Mouse (Mus musculus) heart, embryonic 10.5 days (tissue): ENCODE measurements at regions not wholly inside any gene's neighbourhood (a gene's known extent, or its start where the extent isn't known, plus 50 kb on each side); places are given as distances from the start of the nearest gene placed in this dataset.

Experiments
- DNase-seq: peaks from one replicate; pipeline ENCODE4 v3.0.0-alpha.2; 2017; ENCODE audit warnings: low spot score
- H3K27ac ChIP-seq: fragments of 300-500 bp; sonication (generic); 2 replicates; pipeline ENCODE4 v1.5.1; 2016; ENCODE audit warnings: mild to moderate bottlenecking
- H3K27me3 ChIP-seq: fragments of 300-500 bp; sonication (generic); 2 replicates; pipeline ENCODE4 v1.6.1; 2016; ENCODE audit warnings: mild to moderate bottlenecking; ENCODE audit not compliant: poor library complexity, insufficient read depth, severe bottlenecking
- H3K36me3 ChIP-seq: fragments of 300-500 bp; sonication (generic); 2 replicates; pipeline ENCODE4 v1.6.1; 2016; ENCODE audit warnings: mild to moderate bottlenecking, moderate library complexity
- H3K4me1 ChIP-seq: fragments of 300-500 bp; sonication (generic); 2 replicates; pipeline ENCODE4 v1.6.1; 2016; ENCODE audit warnings: mild to moderate bottlenecking
- H3K4me3 ChIP-seq: fragments of 300-500 bp; sonication (generic); 2 replicates; pipeline ENCODE4 v1.5.1; 2016; ENCODE audit warnings: mild to moderate bottlenecking, moderate library complexity
- H3K9me3 ChIP-seq: fragments of 300-500 bp; sonication (generic); 2 replicates; pipeline ENCODE4 v1.6.1; 2016; ENCODE audit warnings: mild to moderate bottlenecking, moderate library complexity
- WGBS: fragments of 180-500 bp; shearing (Covaris S2); methylation state at CpG from one replicate; pipeline ENCODE4 v1.1.7; 2016; 5-methylcytosine and 5-hydroxymethylcytosine counted together

DNA sequence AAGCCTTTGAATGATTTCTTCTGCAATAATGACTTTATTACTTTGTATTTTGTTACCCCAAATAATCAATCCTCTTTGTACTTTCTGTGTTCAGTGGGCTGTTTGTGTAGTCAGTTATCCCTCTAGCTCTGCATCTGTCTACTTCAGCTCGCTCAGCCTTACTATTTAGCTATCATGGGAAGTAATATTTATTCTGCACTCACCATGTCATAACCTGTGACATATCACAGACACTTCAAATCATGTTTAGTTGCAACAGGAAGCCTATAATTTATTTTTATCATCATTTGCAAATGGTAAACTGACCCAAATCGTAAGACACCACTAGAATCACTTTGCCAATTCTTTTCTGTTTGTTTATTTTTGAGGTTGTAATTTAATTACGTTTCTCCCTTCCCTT is 147.6 kb upstream of the Fam241a start:
- no peak for DNase-seq

DNA sequence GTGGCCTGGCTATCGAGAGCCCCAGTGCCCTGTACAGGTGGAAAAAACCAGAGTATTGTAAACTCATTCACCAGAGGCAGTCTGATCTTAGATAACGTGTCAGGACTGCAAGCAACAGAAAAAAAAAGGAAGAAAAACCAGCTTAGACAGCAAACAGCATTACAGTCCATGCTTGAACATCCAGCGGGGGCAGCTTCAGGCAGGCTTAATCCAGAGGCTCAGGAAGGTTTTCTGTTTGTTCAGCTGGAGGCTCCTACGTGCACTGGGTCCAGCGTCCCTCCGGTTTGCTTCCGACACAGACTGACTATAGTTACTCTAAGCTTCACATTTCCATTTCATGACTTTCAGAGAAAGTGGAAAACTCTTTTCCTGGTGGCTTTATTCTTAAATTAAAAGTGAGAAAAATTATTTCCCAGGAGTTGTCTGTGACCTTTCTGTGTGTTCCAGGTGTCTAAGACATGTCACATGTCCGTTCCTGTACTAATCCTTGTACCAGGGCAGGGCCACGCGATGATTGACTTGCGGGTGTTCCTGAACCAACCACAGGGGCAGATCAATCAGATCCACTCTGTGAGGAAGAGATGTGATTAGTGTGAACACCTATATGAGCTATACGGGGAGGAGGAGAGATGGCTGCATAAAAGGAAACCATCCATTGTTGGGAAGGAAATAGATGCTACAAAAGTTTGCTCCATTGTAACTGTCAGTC is 144.4 kb upstream of the Fam241a start:
- H3K27me3 ChIP-seq: no peaks in the 10 kb centered on the region
- DNase-seq: no peak
- no peaks in the 10 kb centered on the region for H3K36me3 ChIP-seq
- no peaks in the 10 kb centered on the region for H3K4me1 ChIP-seq
- H3K9me3 ChIP-seq: no peaks in the 10 kb centered on the region
- 57% methylated on average over 12 of the region's 12 CpGs for WGBS
- peak overlapping the region; percentile 45; the same call in 1 of the 2 replicates for H3K27ac ChIP-seq
- no peak overlapping the region for H3K4me3 ChIP-seq

More for the DNA sequence above, 147.6 kb upstream of the Fam241a start:
- peaks cover 3% of the 10 kb centered on the region; the same call in 1 of the 2 replicates for H3K4me1 ChIP-seq
- 80% methylated on average over 3 of the region's 3 CpGs for WGBS
- no peak overlapping the region for H3K27ac ChIP-seq
- H3K9me3 ChIP-seq: no peaks in the 10 kb centered on the region
- no peak overlapping the region for H3K4me3 ChIP-seq
- H3K36me3 ChIP-seq: no peaks in the 10 kb centered on the region
- H3K27me3 ChIP-seq: no peaks in the 10 kb centered on the region

DNA sequence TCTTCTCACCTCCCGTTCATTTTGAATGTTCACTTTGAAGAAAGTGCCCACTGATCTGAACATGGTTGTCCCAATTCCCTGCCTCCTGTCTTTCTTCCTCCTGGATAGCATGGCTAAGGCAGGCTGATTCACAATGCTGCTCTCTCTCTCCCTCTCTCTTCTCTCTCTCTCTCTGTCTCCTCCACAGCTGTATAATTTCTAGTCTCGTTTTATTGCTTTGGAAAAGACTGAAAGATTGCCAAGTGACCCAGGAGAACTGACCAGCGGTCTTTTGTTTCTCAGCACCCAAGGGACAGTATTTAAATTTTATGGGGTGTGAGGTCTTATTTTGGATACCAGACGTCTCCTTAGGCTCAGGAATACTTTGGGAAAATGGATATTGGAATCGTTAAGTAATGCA is 143.1 kb upstream of the Fam241a start:
- no peak overlapping the region for H3K27ac ChIP-seq
- 68% methylated on average over 5 of the region's 5 CpGs for whole genome bisulfite sequencing
- no peak for DNase-seq
- H3K27me3 ChIP-seq: no peaks in the 10 kb centered on the region
- no peaks in the 10 kb centered on the region for H3K4me1 ChIP-seq
- H3K9me3 ChIP-seq: no peaks in the 10 kb centered on the region
- no peak overlapping the region for H3K4me3 ChIP-seq
- no peaks in the 10 kb centered on the region for H3K36me3 ChIP-seq

DNA sequence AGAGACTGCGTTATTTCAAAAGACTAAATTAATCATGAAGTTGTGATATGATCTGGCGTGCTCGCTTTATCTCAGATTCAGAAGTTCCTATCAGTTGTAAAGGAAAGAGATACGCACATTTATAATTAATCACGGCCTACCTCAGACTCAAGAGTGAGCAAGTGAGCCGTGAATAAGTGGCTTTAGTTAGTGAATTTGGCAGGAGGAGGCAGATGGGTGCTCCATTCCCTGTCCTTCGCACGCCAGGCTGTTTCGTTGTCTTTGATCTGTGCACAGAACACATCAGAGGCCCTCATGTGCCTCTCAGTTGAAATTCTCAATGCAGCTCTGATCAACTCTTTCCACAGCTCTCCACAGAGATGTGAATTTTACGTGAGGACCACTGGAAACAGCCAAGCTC is 140.4 kb upstream of the Fam241a start:
- 80% methylated on average over 10 of the region's 10 CpGs for WGBS
- DNase-seq: no peak
- H3K27me3 ChIP-seq: no peaks in the 10 kb centered on the region
- no peaks in the 10 kb centered on the region for H3K36me3 ChIP-seq
- H3K9me3 ChIP-seq: no peaks in the 10 kb centered on the region
- H3K4me1 ChIP-seq: no peaks in the 10 kb centered on the region
- H3K27ac ChIP-seq: no peak overlapping the region
- no peak overlapping the region for H3K4me3 ChIP-seq

DNA sequence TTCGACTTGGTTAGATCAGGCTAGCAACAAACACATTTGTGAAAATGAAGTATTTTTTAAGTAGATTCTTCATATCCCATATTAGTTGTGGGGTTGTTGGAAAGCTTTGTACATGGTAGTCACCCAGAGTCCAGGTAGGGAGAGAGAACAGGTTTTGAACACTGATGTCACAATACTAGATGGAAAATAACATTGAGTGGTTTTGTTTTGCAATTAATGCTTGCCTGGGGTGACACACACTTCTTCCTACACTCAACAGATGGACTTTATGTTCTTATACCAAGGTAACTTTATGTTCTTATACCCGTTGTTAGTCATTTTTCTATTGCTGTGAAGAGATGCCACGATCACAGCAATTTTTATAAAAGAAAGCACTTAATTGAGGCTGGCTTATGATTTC is 134.2 kb upstream of the Fam241a start:
- Histone ChIP-seq H3K4me1 (peaks cover 10% of the 10 kb centered on the region; the same call in 1 of the 2 replicates), H3K9me3 (no peaks in the 10 kb centered on the region), H3K27ac (no peak overlapping the region), H3K27me3 (no peaks in the 10 kb centered on the region), H3K36me3 (no peaks in the 10 kb centered on the region), H3K4me3 (no peak overlapping the region)
- 84% methylated on average over 3 of the region's 3 CpGs for WGBS
- DNase-seq: no peak

DNA sequence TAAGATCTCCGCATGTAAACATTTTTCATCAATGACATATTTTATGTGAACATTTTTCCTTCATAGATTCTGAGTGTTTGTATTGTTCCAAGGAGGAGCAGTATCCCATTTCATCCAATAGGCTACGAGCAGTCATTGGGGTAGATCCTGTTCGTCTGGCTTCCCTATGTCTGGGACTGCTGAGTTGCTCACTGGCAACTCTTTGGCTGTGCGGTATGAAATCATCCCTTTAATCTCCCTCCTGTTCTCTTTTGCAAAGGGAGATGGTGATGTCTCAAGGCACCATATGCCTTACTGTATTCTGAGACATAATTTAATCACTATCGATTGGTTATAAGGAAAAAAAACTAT is 133.4 kb upstream of the Fam241a start:
- Histone ChIP-seq H3K9me3 (no peaks in the 10 kb centered on the region), H3K4me1 (peaks cover 10% of the 10 kb centered on the region; the same call in 1 of the 2 replicates), H3K27me3 (no peaks in the 10 kb centered on the region), H3K27ac (no peak overlapping the region), H3K36me3 (no peaks in the 10 kb centered on the region), H3K4me3 (no peak overlapping the region)
- no peak for DNase-seq
- WGBS: 83% methylated on average over 5 of the region's 5 CpGs

DNA sequence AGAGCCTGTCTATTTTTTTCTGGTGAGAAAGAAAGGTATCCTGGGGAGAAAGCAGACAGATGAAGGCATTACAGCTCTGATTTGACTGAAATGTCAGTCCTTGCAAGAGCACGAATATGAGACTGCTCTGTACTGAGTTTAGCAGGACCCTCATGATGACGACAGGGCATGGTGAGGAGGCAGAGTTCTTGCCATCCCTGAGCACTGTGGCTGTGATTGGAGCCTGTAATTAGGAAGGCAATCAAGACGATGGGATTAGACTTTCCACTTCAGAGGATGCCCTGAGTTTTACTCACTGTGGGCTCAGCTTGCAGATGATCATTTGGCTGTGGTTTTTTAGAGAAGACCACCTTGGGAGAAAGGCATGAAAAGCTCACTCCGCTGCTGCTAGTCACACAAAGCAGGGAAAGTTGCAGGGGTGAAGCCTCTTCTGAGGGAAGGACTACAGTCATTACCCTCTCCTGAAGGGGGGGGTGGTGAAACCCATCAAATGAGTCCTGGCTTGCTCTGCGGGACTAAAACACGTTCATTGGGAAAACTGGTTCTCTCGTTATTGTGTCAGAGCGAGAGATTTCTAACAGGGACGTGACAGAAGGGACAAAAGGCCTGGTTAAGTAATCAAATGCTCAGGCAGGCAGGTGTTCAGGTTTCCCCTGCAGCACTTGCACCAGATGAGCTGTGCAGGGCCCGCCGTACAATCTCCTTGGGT is 132.9 kb upstream of the Fam241a start:
- 62% methylated on average over 11 of the region's 11 CpGs for WGBS
- Histone ChIP-seq H3K4me1 (peaks cover 10% of the 10 kb centered on the region; the same call in 1 of the 2 replicates), H3K27me3 (no peaks in the 10 kb centered on the region), H3K36me3 (no peaks in the 10 kb centered on the region), H3K4me3 (no peak overlapping the region), H3K27ac (0 out of 2 replicates have a peak overlapping the region, but pooled peaks have one; percentile 13), H3K9me3 (no peaks in the 10 kb centered on the region)
- no peak for DNase-seq

DNA sequence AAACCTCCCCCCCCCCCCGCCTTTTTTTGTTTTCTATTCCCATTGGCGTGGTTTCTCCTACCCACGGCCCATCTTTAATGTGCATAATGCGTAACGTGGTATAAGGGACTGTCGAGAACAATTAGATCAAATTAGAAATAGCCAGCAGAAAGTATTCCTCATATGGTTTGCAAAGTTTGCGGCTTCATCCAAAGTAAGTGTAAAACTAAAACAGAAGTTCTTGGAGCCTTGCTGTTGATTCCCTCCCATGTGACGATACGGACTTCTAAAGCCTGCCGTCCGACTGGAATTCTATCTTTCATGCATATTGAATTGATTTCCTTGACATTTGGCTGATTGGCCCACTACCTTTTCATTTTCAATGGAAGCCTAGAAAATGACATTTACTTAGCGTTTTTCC is 128.7 kb upstream of the Fam241a start:
- no peak overlapping the region for H3K4me3 ChIP-seq

DNA sequence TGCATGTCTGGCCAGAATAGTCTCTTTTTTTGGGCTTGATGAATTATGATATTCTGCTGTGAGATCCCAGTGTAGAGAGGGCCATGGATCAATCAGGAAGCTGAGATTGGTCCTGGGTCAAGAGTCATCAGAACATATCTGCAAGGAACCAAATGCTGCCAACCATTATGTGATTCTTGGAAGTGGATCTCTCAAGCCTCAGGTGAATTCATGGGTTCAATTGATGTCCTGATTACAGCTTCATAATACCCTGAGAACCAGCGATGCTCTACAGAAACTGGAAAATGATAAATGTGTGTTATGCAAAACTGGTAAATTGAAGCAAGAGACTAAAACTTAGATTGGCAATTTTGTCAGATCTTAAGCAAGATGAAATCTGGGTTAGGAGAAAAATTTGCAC is 118.8 kb upstream of the Fam241a start:
- 83% methylated on average over 1 of the region's 1 CpGs for WGBS
- Histone ChIP-seq H3K36me3 (no peaks in the 10 kb centered on the region), H3K27ac (no peak overlapping the region)

More for the DNA sequence above, 128.7 kb upstream of the Fam241a start:
- H3K27ac ChIP-seq: 0 out of 2 replicates have a peak overlapping the region, but pooled peaks have one; percentile 29
- H3K9me3 ChIP-seq: no peaks in the 10 kb centered on the region
- H3K4me1 ChIP-seq: peaks cover 10% of the 10 kb centered on the region; the same call in 1 of the 2 replicates
- 89% methylated on average over 12 of the region's 12 CpGs for WGBS
- H3K36me3 ChIP-seq: no peaks in the 10 kb centered on the region
- DNase-seq: no peak
- no peaks in the 10 kb centered on the region for H3K27me3 ChIP-seq

DNA sequence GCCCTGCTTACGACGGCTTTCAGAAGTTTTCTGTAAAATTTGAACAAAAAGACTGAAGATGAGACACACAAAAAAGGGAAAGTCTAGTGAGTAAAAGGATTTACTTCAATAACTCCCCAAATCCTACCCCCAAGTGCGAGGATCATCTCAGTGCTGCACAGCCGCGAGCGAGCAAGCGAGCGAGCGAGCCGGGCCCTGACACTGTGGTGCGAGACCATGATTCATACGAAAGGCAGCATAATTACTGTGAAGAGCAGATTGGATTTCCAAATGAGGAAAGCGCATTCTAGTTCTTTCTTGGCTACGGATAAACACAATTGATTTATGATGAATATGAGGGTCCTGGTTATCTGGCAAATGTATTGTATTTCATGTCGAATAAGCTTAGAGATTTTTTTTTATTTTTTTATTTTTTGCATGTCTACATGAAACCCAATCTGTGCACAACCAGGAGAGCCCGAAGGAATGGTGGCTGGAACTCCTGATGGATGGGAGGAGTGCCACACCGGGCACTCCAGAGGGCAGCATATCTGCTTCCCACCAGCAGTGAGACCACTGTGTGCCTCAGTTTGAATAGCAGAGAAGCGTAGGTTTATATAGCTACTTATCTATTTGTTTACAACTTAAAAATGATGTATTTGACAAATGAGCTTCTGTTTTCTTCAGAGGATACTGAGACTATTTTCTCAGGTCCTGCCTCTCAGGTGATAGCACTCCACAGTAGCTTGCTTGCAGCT is 106.9 kb upstream of the Fam241a start:
- H3K27me3 ChIP-seq: no peaks in the 10 kb centered on the region

More for the DNA sequence above, 118.8 kb upstream of the Fam241a start:
- no peaks in the 10 kb centered on the region for H3K4me1 ChIP-seq
- no peaks in the 10 kb centered on the region for H3K27me3 ChIP-seq
- H3K9me3 ChIP-seq: no peaks in the 10 kb centered on the region
- no peak for DNase-seq
- no peak overlapping the region for H3K4me3 ChIP-seq

DNA sequence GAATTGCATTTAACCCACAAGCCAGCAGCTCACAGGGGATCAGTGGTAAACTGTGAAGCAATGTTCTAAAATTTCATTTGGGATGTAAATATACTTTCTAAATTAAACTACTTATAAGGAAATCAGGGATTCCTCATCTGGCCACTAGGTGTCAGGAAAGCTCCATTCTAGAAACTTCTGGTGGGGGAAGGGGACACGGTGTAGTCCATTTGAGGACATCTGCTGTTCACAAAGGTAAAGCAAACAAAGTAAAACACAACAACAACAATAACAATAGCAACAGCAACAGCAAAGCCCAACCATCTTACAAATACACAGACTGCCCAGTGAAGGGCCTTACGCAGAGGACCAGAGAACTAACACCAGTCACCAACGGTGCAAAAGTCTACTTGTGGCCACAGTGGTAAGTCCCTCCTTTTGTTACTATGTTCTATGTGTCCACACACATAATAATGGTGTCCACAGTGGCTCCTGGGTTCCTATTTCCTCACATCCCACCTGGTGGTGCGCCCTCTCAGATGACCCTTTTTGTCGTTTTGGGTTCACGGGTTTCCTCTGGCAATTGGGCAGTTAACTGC is 105.9 kb upstream of the Fam241a start:
- Histone ChIP-seq H3K27me3 (no peaks in the 10 kb centered on the region), H3K27ac (no peak overlapping the region), H3K4me1 (peaks cover 4% of the 10 kb centered on the region; the same call in 1 of the 2 replicates), H3K9me3 (no peaks in the 10 kb centered on the region), H3K4me3 (no peak overlapping the region), H3K36me3 (no peaks in the 10 kb centered on the region)
- WGBS: 76% methylated on average over 6 of the region's 6 CpGs
- no peak for DNase-seq

More for the DNA sequence above, 106.9 kb upstream of the Fam241a start:
- H3K36me3 ChIP-seq: no peaks in the 10 kb centered on the region
- WGBS: 88% methylated on average over 18 of the region's 18 CpGs
- no peak overlapping the region for H3K27ac ChIP-seq
- no peak for DNase-seq
- no peak overlapping the region for H3K4me3 ChIP-seq
- peaks cover 4% of the 10 kb centered on the region; the same call in 1 of the 2 replicates for H3K4me1 ChIP-seq
- no peaks in the 10 kb centered on the region for H3K9me3 ChIP-seq

DNA sequence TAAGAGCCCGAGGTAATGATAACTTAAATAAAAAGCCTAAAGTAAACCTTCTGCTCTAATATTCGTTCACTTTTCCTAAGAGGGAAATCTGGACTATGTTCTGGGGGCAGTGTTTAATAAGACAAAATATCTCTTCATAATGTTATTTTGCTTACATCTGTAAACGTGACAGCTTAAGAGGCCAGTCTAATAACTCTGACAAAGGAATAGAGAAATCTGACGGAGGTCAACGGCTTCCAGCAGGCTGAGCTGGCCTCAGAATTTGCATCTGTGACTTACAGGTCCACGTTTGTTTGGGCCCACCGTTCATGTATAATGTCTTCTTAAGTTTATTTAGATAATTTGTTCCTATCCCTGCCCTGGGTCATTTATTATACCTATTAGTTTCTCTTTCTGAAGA is 99.6 kb upstream of the Fam241a start:
- H3K36me3 ChIP-seq: no peaks in the 10 kb centered on the region
- no peak for DNase-seq
- H3K4me1 ChIP-seq: no peaks in the 10 kb centered on the region
- 70% methylated on average over 7 of the region's 7 CpGs for WGBS
- H3K27ac ChIP-seq: no peak overlapping the region
- H3K4me3 ChIP-seq: no peak overlapping the region
- no peaks in the 10 kb centered on the region for H3K9me3 ChIP-seq
- no peaks in the 10 kb centered on the region for H3K27me3 ChIP-seq
